Mouse (Mus musculus): ENCODE measurements around the gene Dmrt1.

Gene Dmrt1

DNA sequence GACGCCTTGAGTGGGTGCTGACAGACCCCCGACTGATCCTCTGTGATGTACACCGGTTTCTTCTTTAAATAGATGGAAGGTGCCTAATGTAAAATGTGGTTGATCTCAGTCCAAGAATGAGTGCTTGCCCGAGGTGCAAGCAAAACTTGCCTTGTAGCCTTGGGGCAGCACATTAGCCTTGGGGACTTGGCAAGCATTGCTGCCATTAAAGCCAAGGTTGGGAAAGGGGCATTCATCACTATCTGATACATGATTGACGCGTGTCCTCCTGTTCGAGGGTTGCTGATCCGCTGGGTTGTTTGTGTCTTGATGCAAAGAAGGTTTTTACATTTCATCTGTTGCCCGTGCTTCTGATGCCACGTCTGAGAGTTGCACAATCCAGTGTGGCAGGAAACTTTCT, 69.0 kb downstream of the Dmrt1 start:
- no peak for DNase-seq

DNA sequence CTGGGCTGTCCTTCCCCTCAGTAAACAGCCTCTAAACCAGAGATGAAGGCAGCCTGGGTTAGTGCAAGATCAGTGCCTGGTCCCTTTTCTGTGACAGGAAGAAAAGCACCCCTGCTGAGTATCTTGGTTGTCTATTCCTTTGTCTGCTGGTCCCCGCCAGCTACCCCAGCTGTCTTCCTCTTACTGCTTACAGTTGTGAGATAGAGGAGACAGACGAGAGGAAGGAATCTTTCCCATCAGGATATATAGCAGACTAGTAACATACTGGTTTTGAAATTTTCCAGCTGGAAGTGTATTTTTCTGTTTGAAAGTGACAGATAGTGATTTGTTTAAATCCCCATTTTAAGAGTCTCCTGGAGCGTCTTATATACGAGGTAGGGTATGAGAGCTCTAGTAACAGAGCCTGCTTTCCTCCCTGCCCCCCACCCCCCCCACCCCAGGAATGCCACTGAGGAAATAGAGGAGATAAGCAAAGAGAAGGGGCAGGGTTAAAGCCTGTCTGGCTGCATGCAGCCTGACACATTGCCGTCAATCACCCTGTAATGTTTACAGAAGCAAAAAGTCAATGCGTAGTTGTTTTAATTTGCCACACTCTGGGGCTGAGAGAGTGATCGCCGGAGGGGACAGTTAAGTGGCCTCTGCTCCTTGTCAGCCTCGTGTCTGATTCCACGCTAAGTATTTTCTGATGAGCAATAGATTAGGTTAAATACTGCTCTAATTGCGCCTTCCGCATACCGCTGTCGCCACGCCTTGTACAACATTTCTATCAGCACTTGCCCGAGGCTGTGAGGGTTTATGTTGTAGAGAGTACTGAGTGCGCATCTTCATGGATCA, 69.8 kb downstream of the Dmrt1 start:
- DNase-seq = no peak

DNA sequence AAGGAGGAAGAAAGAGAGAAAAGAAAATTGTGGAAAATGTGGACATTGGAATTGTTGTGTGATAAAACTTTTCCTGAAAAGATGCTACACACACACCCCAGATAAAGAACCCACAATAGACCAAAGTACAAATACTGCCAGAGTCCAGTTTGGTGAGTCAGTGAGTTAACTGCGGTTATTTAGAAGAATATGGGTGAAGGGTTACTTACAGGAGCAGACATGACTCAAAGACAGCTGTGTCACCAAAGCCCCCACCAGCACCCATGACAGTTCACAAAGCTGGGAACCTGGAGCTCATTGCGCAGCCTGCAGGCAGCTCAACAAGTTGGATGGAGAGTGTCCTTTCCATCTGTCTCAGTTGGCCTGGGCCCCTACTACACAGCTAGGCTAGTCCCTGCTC, 72.9 kb downstream of the Dmrt1 start:
- no peak for DNase-seq

DNA sequence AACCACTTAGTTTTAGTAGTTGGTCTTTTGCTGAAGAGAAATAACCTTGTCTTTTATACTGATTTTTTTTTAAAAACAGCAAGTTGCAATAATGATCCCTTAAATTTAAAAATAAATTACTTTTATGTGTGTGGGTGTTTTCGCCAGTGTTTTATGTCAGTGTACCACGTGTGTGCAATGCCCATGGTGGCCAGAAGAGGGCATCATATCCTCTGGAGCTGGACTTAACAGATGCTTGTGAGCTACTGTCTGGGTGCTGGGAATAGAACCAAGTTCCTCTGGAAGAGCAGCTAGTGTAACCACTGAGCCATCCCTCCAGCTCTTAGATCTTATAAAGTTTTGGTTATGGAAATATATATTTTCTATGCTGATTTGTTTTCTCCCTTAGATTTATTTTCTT, 74.0 kb downstream of the Dmrt1 start:
- no peak for DNase-seq

DNA sequence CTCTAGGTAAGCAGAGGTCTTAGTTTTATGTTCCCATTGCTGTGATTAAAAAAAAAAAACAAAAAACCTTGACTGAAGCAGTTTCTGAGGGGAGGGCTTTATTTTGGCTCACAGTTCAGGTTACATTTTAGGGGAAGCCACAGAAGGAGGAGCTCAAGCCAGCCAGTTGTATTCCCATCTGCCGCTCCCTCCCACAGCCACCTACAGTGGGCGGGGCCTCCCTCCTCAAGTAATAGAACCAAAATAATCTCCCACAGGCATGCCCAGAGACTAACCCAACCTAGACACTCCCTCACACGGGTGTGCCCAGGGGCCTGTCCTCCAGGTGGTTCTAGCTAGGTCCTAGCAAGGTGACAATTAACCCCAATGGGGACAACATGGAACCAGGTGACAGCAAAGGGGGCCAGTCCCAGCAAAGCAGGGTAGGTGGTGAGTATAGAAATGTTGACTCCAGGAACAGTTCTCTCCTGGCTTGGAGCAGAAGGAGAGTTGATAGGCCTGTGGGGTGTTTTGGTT, 92.4 kb downstream of the Dmrt1 start:
- DNase-seq = no peak

DNA sequence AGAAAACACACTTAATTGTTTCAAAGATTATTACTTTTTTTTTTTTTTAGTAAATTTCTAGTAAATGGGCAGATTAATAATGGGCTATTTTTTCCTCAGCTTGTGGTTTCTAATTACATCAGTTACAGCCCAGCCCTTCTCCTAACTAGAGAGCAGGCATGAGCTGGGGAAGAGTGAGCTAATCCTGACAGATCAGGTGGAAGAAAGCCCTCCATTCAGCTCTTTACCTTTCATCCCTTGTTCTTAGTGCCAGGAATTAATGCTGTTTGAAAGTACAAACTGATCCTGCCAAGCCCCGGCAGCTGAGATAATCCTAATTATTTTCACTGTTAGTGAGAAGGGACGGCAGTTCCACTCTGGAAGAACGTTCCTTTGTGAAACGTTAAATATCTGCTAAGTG, 93.2 kb downstream of the Dmrt1 start:
- no peak for DNase-seq

DNA sequence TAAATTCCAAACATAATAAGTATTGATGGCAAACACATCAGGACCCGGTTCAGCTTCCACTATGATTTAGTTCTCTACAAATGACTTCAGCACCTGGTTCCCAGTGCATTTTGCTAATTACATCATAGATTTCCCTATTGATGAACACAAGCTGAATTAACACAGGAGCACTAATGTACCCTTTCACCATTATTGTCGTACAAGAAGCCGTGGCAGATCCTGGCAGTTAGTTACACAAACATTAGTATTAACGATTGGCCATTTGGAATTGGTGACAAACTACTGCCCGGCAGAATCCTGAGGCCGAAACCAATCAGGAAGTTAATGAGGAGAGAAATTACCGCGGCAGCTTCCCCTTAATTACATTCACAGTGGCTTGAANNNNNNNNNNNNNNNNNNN, 96.5 kb downstream of the Dmrt1 start:
- no peak for DNase-seq

DNA sequence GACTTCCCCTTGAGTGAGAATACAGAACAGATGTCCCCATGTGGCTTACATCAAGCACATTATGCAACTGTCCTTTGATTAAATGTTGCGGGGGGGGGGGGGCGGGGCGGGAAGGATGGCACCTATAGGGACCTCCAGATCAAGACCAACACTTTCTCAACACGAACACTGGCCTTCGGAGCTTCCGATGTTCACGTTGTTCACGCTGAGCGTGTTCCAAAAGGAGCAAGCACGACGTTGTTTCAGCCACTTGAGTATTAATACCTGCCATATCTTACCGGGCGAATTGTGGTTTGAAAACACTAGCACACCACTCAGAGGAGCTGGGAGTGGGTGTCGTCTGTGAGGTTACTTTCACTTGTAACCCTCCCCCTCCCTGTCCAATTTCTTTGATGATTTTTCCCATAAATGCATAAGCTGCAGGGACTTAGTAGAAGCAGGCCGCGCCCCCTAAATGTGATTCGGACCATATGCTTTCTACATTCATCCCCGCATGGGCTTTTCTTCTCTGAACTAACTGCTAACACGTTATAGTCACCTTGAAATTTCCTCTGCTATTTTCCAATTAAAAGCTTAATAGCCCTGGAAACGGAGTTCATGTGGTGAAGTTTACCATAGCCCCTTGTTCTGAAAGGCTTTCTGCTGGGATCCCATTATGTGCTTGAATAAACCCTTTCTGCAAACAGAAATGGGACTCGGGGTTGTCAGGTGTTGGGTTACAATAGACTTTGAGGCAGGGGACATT, 102.2 kb downstream of the Dmrt1 start:
- DNase-seq = no peak

DNA sequence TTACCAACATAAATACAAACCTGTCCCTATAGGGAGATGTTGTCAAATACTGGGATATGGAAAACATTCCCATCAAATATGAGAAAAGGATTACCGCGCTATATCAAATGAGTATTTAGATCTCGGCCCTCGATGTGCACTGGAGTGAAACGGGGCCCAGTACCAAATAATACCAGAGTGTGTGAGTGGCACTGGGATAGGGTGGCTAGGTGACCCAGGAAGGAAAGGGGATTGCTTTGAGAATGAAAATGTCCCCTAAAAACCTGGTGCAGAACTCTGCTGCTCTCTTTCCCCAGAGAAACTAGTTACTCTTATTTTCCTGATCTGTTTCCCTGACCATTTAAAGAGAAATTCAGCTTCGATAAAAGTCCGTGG, 102.8 kb downstream of the Dmrt1 start:
- no peak for DNase-seq

DNA sequence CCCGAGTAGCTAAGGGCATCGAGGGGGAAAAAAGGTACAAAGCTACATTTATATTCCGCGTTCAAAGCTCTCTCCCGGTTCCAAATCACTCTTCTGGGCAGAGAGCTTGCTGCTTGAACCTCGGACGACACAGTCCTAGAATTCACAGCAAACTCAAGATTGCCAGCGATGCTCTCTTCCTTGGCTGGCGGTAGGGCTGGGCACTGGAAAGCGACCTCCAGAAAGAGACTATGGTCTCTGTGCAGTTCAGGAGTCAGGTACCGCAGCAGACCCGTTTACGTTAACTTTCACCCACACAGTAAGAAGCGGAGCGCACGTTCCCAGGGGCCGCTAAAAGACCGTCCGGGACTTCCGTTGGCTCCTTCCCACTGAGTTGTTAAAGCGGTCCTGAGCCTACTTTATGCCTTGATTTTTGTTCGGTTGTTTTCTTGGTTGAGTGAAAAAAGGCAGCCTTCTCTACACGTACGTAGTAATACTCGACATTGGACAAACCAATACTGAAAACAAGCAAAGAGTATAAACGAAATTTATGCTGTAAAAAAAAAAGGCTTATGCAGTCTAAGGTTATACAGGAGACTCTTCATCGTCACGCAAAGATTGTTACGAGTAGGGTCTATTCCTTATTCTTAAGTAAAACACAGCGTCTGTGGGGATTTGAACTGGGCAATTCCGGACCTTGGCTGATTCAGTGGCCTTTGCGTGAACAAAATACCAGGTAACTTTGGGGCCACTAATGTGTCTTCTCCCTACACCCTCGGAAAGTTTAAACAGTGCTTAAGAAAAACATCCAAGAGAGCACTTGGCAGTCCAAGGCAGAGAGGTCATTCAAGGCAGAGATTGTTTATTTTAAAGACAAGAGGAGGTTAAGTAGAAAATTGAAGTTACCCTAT, 103.8 kb downstream of the Dmrt1 start:
- DNase-seq = no peak

DNA sequence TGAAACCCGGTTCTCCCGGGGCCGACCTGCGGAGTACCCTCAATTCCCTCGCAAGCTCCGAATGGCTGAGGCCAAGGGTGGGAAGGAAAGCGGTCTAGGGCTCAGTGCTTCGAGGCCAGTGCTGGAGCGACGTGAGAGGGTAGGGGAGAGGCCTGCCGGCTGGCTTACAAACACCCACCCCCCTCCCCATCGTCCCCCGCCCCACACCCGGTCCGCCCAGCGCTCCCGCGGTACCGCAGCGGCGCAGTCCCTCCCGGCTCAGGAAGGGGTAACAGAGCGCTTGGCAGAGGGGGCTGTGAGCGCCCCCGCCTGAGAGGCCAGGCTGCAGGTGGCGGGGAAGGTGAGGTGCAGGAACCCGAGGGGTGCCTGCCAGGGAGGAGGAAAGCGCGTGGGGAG, 104.6 kb downstream of the Dmrt1 start, which contains the start of gene Dmrt3:
Gene Dmrt3 (plus strand): TSS at position 287 of the 396 bp plus-strand sequence.
- no peak for DNase-seq

DNA sequence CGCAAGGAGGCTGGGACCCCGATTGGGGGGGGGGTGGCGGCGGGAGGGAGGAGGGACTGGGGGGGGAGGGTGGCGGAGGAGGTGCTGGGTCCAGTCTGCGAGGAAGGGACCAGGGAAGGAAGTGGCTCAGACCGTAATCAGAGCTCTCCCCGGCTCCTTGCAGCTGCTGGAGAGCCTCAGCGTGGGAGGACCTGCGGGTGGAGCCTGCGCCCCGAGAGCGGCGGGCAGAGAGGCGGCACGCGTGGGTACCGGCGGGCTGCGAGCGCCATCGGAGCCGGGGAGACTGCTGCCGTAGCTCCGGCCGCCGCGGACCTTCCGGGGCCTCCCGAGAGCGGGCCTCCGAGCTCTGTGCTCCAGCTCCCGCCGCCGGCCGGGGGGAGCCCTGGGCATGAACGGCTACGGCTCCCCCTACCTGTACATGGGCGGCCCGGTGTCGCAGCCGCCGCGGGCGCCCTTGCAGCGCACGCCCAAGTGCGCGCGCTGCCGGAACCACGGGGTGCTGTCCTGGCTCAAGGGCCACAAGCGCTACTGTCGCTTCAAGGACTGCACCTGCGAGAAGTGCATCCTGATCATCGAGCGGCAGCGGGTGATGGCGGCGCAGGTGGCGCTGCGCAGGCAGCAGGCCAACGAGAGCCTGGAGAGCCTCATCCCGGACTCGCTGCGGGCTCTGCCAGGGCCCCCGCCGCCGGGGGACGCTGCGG, 105.1 kb downstream of the Dmrt1 start:
- DNase-seq = peak in 1 of 2 experiments; percentile 25

DNA sequence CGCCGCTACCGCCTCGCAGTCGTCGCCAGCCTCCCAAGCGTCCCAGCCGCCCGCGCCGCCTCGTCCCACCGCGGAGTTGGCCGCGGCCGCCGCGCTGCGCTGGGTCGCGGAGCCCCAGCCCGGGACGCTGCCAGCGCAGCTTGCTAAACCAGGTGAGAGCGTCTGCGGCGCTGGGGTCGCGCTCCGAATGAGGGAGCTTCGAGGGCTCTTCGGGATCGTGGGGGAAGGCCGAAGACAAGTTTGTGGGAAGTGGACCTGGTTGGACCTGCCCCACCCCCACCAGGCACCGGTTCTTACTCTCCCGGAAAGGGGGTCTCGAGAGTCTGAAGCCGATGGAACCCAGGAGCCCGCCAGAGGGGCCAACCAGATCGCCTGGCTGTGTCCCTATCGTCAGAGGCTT, 105.7 kb downstream of the Dmrt1 start:
- no peak for DNase-seq

DNA sequence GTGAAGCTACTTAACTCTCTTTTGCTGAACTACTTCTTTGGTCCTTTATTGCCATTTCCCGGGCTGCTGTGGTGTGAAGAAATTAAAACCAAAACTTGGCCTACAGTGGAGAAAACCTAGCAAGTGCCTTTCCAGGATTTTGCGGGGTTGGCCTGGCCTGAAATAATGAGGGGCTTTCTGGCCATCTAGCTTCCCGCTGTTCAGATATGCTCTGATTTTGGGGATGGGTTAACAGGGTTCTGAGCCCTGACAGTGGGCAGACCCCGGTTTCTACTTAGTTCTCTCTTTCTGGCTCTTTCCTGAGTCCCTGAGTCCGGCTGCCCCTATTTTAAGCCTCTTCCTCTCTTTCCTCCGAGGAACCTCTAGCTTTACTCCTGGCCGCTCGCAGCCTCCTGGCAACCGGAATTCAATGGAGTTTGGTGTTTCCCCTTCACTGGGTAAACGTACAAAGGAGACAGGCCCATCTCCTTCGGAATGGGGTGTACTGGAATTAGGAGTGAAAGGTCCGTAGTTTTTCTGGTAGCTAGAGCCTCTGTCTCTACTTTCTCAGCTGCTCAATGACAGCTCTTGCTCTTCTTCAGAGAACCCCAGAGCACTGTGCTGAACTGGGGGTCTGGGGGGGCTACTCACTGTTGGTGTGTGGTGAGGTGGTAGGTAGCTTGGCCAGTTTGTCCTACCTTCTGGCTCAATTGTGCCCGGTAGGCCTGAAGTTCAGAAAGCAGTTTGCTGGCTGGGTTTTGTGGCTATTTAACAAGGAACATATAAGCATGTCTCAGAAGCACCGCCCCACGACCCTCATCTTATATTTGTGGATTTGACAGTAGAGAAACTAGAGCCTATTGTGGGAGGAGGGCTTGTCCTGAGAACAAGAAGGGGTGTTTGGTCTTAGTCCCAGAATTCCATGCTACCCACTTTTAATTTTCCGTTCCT, 106.7 kb downstream of the Dmrt1 start:
- no peak for DNase-seq

DNA sequence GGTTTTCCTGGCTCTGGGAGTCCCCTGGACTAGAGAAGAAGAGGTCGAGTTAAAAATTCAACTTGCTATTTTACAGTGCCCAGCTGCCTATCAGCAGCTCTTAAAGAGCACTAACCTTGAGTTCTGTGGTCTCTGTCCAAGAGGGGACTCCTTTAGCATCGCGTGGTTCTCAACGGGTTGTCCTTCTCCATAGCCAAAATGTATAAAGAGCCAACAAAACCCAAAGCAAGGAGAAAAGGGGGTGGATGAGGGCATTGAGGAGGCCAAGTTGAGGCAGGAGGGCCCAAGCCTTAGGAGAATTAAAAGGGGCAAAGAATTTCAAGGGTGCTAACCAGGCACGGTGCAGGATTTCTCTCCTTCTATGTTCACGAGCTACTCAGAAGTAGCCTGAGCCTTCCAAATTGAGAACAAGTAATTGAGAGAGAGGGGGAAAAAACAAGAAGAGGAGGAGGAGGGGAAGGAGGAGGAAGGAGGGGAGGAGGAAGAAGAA, 107.4 kb downstream of the Dmrt1 start:
- DNase-seq = no peak

DNA sequence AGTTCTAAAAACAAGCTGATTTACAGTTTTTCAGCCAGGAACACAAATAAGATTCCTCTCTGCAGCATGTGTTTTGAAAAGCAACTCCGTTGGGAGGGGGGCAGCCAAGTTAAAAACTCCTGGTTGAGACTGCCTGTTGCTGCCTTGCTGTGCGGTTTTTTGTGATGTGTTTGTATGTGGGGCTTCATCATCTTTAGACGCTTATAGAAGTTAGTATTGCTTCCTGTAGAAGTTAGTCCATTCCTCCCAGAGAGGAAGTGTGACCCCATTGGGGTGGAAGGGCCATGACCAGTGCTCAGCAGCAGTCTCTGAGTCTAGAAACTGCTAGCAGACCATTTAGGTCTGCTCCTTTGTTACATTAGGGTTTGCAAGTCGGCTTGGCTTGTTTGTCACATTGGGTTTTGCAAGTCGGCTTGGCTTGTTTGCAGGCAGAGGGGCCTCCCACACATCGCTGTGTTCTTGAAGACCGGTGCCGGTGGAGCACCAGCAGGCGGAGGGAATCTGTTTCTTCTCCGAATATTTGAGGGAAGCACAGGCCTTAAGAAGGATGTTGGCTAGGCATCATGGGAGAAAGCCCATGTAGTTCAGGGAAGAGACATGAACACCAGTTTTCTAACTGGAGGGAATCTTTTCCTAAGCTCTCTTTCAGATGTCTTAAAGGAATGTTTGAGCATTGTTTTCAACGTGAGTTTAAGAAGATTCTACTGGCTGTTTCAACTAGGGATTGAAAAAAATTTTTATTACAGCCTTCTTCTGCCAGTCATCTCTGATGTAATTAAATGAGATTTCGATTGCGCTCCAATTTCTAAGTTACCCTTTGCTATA, 108.3 kb downstream of the Dmrt1 start:
- DNase-seq = no peak

DNA sequence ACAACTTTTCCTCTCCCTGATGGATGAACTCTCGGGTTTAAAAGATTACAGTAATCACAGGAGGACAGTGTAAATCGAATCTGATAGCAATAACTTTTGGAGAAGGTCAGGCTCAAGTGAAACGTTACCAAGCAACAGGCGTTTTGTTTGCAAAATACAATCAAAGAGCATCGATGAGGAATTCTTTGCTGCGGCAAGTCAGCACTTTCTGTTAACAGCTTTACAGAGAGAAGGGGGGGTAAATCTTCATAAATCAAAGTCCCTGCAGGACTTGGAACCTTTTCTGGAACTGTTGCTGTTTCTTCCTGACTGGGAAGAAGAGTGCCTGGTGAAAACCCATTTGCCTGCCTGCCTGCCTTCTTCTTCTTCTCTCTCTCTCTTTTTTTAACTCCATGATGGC, 110.5 kb downstream of the Dmrt1 start:
- no peak for DNase-seq

DNA sequence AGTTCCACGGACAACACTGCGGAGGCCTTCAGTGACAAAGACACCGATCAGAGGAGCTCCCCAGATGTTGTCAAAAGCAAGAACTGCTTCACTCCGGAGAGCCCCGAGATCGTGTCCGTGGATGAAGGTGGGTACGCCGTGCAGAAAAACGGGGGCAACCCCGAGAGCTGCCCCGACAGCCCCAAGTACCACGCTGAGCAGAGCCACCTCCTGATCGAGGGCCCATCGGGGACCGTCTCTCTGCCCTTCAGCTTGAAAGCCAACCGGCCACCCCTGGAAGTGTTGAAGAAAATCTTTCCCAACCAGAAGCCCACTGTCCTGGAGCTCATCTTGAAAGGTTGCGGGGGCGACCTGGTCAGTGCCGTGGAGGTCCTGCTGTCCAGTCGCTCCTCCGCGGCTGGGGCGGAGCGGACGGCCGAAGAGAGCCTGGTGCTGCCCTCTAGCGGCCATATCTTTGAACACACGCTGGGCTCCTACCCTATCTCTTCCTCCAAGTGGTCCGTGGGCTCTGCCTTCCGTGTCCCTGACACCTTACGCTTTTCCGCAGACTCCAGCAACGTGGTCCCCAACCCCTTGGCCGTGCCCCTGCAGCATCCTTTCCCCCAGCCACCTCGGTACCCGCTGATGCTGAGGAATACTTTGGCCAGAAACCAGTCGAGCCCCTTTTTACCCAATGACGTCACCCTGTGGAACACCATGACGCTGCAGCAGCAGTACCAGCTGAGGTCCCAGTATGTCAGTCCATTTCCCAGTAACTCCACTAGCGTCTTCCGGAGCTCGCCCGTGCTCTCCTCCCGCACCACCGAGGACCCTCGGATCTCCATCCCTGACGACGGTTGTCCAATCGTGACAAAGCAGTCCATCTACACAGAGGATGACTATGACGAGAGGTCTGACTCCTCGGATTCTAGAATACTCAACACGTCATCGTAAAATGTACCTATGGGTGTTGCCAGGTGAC, 117.2 kb downstream of the Dmrt1 start:
- DNase-seq = peak; percentile 54 to 58

DNA sequence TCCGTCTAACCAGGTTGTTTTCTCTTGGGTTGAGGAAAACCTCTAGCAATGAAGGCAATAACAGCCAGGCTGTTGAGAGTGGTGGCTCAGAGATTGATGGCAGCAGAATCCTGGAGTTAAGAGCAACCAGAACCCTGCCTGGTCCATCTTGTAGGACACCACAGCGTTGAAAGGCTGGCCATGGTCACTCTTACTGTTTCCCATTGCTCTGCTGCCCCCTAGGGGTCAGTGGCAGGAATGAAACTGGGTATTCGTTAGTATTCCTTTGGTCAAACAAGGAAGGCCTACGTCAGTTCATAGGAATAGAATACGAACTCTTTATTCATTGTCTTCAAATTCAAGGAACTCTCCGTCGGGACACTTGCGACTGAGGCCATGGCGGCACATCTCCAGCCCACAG, 123.1 kb downstream of the Dmrt1 start:
- DNase-seq = peak; percentile 67 to 71
